Mouse (Mus musculus) spleen, adult 2 months (tissue): ENCODE measurements around the gene Ak5.

Source experiments
- CTCF ChIP-seq: fragments of 200-500 bp; IDR thresholded peaks from 2 replicates; pipeline ENCODE4 v1.5.1; 2011; ENCODE audit warnings: mild to moderate bottlenecking, inconsistent platforms; ENCODE audit not compliant: insufficient read depth, insufficient read length, insufficient replicate concordance; ENCODE audit errors: extremely low read depth
- POLR2A ChIP-seq: fragments of 200-500 bp; IDR thresholded peaks from 2 replicates; pipeline ENCODE4 v1.6.1; 2011; ENCODE audit warnings: low read depth, low read length, inconsistent platforms

GRCm38 (mm10) chr3:152495415-152495898 is 172.7 kb downstream of the Ak5 start:
- no peak for TF ChIP-seq CTCF
- no peak for TF ChIP-seq POLR2A
